Mouse (Mus musculus) thymus, postnatal 25 days (tissue): ENCODE measurements around the gene Ldb3.

Source experiments
- DNase-seq: peaks from one replicate; pipeline ENCODE4 v3.0.0; 2022

Gene Ldb3

DNA sequence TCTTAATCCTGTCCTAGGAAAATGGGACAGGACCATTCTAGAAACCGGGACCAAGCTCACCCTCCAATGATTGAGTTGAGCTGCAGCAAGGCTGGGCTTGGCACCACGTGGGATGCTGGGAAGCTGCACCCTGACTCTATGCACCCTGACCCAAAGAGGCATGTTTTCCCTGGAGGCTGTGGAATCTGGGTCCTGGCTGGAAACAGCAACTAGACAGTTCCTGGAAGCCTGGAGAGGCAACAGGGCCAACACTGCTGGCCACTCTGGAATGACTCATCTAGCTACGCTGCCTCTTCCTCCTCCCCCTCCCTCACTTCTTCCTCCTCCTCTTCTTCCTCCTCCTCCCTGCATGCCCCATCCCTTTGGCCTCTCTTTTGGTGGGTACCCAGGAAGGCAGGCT, 34.4 kb downstream of the Ldb3 start:
- no peak for DNase-seq

DNA sequence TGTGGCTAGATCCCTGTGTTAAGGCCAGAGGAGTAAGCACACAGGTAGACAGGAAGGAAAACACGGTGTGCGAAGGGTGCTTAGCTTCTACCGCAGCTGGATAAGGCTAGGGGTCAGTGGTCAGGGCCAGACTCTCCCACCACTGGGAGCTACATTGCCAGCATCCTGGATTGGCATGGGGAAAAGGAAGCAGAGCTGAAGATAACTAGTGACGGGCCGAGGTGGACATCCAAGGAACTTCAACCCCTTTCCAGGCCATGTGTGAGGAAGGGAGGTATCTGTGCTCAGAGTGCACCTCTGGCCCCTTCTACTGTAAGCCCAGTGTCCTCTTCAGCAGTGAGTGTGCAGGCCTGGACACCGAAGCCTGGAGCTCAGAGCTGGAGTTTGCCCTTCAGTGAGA, 35.0 kb downstream of the Ldb3 start:
- no peak for DNase-seq

DNA sequence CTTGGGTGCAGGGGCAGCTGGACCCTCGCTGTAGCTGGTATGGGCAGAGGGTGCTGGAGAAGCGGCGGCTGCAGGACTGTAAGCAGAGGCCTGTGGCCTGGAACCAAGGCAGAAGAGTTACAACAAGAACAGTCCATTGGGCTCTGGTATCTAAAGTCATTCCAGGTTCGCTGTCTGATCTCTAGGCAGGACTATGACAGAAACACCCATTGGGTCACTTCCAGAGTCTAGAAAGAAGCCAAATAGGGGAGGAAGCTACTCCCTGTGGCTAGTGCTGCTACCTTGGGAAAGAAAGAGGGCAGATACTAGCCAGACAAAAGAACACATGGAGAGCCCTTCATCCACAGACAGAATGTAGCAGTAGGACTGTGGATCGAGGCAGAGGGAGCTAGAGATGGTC, 36.3 kb downstream of the Ldb3 start:
- DNase-seq: no peak

DNA sequence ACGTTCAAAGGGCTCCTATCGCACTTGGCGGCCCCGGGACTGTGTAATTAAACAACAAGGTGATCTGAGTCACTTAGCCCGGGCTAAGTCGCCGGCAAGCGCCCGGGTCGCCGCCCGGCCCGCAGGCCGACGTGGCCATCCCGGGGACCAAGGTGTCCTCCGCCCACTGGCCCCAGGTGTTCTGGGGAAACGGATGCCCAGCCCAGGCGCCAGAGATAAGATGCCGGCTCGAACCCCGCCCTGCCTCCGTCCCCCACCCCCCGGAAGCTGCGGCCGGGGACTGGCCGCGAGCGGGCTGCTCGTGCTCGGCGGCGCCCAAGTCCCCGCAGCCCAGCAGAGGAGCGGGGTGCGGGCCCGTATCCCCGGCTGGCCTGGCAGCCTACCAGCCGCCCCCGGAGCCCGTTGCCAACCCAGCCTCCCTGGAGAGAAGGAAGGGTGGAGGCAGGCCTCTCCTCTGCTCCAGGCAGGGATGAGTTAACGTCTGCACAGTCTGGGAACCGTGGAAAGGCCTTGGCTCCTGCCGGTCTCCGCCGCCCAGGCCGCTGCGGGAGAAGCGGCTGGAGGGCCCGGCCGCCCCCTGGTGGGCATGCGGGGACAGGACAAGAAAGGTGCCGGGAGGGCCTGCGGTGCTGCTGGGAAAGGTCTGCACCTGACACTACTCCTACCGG, 39.3 kb downstream of the Ldb3 start:
- DNase-seq: peak; percentile 64

DNA sequence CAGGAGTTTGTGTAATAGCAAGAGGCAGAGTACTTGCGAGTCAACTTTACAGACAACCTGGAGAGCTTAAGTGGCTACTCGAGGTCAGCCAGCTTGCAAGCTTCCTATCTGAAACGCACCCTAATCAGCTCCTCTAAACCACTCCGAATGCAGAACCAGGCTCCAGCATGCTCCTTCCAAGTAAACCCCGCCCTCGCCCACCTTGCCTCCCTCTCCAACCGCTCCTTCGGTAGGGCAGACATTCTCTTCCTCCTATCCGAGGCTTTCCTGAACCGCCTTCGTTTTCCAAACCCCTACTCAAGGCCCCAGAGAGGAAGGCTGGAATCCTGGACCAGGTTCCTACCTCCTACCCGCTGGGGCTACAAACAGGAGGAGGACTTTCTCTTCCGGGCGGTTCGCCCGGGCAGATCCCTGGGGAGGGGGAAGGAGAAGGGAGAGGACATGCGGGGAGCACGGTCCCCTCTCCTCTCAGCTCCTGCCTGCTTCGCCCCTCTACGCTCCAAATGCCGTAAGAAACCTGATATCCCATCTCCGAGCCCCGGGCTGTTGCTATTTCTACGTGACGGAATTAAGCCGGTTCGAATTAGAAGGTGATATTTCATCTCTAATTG, 40.0 kb downstream of the Ldb3 start:
- no peak for DNase-seq

DNA sequence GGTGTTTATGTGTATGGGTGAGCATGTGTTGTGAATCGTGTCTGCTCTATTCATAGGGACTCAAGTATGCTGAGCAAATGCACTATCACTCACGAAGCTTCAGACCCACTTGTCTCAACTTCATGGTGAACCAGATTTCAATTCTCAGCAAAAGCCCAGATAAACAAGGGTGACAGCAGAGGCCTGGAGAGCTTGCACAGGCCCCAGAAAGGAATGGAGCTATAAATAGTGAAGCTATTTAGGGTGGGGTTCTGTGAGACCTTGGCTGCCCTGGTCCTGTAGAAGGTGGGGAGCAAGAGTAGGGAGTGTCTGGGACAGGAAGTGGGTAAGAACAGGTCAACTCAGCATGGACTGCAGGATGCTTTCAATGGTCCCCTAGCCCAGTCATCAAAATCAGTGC, 43.9 kb downstream of the Ldb3 start:
- DNase-seq: no peak

DNA sequence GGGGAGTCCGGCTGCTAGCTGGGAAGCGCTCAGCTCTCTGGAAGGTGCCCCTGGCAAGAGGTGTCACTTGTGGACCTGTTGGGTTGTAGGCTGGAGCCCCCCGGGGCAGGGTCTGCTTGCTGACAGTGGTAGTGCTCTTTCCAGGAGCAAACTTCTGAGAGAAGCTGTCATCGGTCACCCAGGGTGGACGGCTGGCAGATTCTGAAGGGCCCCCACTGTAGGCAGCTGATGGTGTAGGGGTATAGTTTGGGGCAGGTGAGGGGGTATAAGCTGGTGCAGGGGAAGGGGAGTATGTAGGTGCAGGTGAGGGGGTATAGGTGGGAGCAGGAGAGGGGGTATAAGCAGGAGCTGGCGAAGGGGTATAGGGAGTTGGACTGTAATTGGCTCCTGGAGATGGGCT, 44.5 kb downstream of the Ldb3 start:
- DNase-seq: no peak

DNA sequence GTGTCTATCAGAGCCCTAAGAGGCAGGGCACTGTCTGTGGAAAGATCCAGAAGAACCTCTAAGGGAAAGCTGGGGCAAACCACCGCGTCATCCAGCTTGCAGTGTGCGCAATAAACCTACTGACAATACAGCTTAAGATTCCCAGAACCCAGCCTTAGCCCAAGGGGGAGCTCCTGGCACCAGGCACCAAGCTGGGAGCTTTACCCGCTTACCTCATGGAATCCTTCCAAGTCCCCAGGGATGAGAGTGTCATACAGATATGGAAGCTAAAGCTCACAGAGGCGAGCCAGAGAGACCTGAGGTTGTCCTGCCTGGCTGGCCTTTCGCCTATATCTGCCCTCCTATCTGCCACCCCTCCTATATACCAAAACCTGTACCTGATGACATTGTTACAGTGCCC, 44.9 kb downstream of the Ldb3 start:
- DNase-seq: no peak

DNA sequence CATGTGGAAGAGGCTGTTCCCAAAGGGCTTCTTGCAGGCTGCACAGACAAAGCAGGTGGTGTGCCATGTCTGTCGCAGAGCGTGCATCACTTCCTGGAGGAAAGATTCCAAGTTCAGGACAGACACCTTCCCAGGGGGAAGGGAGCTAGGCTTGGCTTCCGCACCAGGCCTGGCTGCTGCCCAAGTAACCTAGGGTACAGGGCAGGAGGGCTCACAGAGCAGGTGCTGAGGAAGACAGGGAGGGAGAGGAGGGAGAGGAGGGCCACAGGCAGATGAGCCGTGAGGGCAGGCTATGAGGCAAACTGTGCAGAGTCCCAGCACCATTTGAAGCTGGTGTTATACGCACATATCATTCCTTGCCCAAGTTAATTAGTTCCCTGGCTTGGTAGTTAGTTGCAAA, 46.6 kb downstream of the Ldb3 start:
- DNase-seq: no peak

DNA sequence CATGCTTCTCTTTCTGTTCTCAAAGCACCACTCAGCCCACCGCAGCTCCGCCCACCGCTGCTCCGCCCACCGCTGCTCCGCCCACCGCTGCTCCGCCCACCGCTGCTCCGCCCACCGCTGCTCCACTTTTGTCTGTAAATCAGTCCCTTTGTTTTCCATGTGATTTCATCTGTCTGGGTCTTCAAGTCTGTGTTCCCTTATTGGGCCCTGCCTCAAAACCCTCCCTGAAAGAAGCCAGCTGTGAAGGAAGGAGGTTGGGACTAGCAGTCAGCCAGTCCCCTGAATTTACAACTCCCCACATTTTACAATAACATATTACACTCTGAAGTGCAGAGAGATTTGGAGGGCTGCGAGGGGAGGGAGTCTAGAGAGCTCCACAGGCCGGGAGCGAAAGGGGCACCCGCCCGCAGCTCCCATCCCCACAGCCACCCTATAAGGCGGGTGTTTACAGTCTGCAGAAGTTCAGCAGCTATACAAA, 47.8 kb downstream of the Ldb3 start:
- no peak for DNase-seq

DNA sequence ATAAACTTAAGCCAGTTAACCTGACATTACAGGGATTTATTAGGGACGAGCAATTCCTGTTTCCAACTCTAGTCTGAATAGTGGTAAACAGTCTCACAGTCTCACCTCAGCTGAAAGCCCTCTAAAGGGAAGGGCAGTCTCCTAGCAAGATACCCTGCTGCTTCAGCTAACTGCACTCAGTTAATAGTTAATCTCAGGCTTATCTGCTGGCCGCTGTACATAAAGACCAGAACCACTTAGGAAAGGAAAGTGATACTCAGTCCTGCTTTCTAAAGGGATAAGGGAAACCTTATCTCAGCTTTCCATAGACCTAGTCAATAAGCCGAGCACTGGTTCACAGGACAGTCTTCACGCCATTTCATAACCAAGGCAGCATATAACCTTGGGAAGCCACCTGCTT, 52.6 kb downstream of the Ldb3 start:
- DNase-seq: no peak

DNA sequence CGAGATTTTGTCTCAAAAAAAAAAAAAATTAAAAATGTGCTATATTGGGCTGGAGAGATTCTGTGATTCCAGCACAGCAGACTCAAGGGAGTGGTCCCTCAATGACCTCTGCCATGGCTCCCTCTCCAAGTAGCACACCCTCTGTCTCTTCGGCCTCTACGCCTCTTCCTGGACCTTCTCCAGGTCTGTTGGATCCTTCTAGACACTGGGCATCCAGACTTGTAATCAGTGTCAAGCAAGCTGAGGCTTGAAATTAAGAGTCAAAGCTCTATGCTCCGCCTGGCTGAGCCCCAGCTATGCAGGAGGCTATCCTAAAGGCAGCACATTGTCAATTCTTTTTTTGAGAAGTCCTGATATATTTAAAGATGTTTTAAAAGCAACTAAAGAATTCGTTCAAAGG, 54.9 kb downstream of the Ldb3 start:
- no peak for DNase-seq

DNA sequence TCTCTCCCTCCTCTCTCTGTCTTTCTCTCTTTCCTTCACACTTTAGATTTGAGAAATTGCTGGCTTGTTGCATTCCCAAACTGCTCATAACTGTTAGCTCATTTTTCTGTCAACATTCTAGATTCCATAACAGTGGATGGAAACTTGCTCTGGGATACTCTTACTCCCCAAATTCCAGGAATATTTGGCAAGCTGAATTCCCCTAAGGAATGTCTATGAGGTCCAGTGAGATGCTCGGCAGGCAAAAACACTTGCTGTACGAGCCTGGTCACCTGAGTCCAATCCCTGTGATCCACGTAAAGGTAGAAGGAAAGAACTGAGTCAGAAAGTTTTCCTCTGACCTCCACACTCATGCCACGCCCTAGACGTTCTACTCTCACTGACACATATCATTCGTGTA, 55.9 kb downstream of the Ldb3 start:
- DNase-seq: no peak

DNA sequence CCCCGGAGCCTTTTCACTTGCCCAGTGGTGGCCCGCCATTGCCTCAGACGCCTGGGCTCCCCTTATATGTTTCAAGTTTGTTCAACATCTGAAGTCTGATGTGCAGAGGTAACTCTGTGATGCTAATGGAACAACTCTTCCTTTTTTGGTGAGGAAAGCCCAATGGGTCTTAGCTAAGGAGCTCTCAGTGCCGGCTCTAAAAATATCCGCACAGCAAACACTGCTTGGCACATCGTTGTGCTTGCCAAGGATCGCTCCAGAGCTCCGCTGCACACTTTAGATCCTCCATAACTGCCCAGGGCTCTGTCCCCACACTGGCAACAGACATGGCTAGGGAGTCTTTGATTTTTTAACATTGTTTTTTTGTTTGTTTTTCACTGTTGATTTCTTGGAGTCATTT, 59.7 kb downstream of the Ldb3 start:
- no peak for DNase-seq

DNA sequence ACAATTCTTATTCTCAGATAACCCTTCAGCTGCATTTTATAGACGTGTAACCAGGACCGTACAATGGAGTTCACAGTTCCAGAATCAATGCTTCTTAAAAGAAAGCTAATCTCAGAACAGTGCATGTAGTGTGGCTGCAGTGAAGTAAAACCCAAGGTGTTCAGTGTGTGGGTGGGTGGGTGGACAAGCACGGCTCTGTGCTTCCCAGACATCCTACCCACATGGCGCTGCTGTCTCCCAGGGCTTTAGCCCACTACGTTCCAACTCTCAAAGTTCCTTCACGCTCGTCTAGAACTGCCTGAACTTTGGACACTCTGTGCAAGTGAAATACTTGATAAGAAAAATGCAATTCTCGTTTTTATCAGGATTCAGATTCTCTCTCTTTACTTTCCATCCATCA, 65.8 kb downstream of the Ldb3 start, which contains the start of gene 9230112D13Rik:
Gene 9230112D13Rik, minus strand, starts transcription at position 101 of the 400 bp plus-strand sequence.
- no peak for DNase-seq

DNA sequence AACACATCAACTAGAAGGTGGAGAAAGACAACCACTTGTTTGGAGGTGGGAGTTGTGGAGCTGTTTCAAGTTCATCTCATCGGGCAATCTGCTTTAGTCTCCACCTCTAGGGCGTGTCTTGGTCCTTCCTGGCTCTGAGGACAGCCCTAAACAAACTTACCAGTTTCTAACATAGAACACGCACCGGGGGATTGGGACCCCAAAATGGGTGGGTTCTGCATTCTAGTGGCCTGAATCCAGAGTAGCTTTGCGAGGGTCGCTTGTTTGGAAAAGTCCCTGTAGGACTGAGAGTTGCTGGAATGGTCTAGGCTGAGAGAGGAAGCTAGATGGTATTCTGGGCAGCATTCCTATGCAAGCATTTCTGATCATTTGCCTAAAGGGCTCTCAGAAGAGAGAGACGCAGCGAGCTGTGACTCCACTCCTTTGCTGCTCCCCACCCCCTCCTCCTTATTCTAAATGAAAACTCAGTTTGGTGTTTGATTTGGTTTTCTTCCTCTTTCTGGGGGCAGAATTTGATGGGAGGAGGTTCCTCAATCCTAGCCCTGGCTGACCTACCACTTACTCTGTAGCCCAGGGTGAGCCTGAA, 70.4 kb downstream of the Ldb3 start:
- DNase-seq: no peak

DNA sequence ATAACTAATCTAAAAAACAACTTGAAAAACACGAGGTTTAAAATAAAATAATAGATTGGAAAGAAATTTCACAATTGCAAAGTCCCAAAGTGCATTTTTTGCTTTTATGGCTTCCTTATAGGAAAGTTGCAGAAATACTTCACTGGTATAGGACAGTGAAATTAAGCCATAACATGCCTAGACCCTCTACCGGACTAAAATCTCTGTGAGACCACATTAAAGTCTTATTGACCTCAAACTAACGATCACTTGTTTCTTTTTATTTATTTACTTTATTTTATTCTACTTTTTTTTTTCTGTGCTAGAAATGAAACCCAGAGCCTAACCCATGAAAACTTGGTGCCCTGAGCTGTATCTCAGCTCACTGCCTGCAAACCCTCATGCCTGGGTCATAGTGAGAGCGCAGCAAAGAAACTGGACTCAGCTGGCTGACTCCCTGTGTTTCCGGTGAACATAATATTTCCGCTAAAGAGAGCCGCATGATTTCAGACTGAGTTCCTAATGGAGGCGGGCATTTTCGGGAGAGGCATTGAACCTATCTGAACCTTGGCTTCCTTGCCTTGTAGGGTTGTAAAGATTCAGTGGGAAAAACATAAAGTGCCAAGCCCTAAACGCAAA, 71.4 kb downstream of the Ldb3 start:
- DNase-seq: no peak

DNA sequence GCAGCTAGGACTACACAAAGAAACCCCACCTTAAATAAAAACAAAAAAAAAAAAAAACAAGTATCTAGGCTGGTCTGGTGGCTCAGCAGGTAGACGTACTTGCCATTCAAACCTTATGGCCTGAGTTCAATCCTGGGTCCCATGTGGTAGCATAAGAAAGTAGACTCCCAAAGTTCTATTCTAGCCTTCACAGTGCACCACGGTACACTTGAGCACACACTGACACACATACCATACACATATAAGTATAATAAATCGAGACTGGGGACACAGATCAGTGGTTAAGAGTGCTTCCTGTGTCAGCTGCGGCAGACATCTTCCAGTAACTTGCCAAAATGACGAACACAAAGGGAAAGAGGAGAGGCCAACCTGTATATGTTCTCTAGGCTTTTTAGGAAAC, 72.6 kb downstream of the Ldb3 start:
- no peak for DNase-seq

DNA sequence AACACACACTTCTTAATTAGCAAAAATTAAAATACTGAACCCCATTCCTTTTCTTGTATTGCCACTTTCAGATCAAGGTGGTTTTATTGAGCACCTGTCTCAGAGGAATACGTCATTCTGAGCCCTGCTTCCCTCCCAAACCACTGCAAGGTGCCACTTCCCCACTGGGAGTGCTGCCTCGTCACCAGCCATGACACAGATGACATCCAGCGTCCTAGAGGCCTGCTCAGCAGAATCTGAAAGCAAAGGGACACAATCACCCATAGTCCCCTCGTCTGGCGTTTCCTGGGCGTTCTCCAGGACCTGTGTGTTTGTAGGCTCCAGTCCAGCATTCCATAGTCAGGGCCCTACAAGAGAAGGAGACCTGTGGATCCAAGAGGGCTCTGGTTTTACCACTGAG, 74.4 kb downstream of the Ldb3 start:
- DNase-seq: no peak

DNA sequence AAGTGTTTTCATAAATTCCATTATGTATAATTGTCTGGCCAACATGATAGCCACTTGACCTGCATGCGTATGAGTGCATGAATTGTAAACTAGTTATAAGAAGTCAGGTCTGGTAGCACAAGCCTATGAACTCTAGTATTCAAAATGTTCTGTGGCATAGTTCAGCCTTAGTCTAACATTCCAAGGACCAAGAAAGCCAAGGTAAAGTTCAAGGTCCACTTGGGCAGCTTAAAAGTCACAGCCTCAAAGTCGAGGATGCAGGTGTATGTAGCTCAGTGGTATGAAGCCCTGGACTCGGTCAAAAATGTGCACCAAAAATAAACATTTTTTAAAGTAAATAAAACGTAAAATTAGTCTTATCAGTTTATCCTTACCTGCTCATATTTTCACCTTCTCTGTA, 75.9 kb downstream of the Ldb3 start:
- DNase-seq: no peak

DNA sequence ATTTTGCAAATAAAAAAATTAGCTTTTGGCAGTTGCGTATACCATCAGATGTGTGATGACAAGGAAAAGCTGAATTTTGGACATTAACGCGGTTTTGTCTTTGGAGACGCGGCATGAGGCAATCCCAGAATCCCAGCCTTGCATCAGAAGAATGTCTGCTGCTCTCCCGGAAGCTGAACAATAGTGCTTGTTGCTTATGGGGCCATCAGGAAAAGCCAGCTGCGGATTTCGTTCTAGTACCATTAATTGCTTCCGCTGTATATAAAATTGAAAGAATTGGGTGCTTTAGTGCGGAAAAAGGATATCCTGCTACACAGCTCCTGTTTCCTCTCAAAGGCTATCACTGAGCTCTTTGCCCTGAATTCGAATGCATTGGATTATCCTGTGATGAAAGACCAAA, 76.6 kb downstream of the Ldb3 start:
- DNase-seq: no peak

DNA sequence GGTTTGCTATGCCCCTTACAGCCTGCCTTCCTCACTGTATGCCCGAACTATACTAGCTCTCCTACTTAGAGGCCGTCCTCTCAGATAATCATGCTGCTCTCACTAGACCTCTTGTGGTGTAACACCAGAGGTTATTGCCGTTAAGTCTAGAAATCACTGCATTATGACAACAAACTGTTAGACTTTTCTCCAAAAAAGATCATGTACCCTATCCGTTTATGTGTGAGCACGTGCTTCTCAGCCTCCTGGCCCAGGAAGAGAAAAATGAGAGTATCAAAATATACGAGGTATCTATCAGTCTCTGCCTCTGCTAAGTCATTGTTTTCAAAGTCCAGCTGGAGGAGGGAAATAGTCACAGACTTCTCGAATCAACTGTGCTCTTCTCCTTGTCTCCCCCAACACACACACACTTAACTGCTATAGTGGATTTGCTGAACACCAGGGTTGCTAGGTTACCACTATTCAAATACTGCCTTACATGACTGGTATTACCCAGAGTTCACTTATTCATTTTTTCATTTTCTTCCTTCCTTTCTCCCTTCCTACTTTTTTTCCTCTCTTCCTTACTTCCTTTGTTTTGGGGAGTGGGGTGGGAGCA, 79.5 kb downstream of the Ldb3 start:
- no peak for DNase-seq

DNA sequence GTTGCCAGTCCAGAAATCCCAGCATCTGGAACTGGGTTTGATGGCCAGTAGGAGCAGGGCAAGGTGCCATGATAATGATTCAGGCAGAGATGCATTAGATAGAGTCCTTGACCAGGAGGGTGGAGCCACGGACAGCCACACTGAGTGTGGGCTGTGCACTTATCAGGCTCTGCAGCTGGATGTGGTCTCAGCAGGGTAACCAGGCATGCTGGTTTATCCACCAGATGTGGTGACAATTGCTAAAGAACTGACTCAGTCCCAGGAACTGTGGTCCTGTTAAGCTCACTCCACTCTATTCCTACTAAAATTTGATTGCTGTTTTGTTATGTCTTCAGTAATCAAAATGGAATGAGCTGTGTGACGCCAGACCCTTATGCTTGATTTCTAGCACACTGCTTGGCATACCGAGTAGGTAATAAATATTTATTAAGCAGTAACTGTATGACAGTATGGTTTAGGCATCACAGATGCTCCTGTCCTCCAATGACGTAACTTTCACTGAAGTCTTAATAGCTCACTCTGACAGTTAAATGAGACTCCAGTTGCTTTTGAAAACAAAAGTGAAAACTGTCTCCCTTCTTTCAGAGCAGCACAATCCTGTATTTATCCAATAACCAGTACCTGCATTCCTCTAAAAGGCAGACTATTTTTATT, 80.2 kb downstream of the Ldb3 start:
- no peak for DNase-seq
